Mouse (Mus musculus) liver, embryonic 14.5 days (tissue): ENCODE results near the gene Ccr1l1.

Experiments used
- CTCF ChIP-seq: IDR thresholded peaks from 2 replicates; pipeline ENCODE4 v1.5.1; 2016; ENCODE audit warnings: antibody characterized with exemption, low read depth, control low read depth
- EP300 ChIP-seq: IDR thresholded peaks from 2 replicates; pipeline ENCODE4 v1.6.1; 2016; ENCODE audit warnings: antibody characterized with exemption, low read depth

DNA sequence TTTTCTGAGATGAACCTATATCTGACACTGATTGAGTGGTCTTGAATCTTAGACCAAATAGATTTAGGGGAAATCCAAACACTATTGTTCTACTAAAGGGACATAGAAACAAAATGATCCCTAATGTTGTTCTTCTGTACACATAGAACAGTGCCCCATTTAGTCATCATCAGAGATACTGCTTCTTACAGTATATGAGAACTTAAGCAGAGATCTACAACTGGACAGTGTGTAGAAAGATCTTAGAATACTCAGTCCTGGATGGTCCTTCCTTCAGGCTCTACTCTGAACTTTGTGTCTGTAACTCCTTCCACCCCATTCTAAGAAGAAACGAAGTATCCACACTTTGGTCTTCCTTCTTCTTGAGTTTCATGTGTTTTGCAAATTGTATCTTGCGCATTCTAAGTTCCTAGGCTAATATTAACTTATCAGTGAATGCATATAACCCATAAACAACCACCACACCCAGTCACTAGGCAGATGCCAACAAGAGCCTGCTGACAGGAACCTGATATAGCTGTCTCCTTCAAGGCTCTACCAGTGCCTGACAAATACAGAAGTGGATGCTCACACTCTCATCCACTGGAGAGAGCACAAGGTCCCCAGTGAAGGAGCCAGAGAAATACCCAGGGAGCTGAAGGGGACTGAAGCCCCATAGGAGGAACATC, 36.9 kb upstream of the Ccr1l1 start:
- no peak for TF ChIP-seq CTCF
- TF ChIP-seq EP300: peak; percentile 26; the same call in 1 of the 2 replicates
